Mouse (Mus musculus) midbrain, embryonic 14.5 days (tissue): ENCODE data around the gene Stk17b. TPM values are rescaled to one million over a fixed set of nuclear protein-coding genes. Genes with fewer than 3 reads are reported as not detected.

Experiments used
- ATAC-seq: fragments of 200-750 bp; cut with Nextera tagmentation; 2 replicates; pipeline ENCODE4 v1.8.0; 2017; ENCODE audit warnings: moderate number of reproducible peaks, moderate library complexity; ENCODE audit not compliant: low FRiP score, low TSS enrichment
- DNase-seq: peaks from one replicate; pipeline ENCODE4 v3.0.0-alpha.2; 2015
- H3K27ac ChIP-seq: fragments of 300-500 bp; sonication (generic); replicated peaks from 2 replicates; pipeline ENCODE4 v1.5.1; 2014; ENCODE audit warnings: mild to moderate bottlenecking, low read depth, low read length, moderate library complexity
- H3K27me3 ChIP-seq: fragments of 300-500 bp; sonication (generic); 2 replicates; pipeline ENCODE4 v1.6.1; 2014; ENCODE audit warnings: low read length, control low read depth, mixed read lengths; ENCODE audit not compliant: control insufficient read depth, insufficient read depth
- H3K36me3 ChIP-seq: fragments of 300-500 bp; sonication (generic); 2 replicates; pipeline ENCODE4 v1.6.1; 2014; ENCODE audit warnings: low read length, control low read depth; ENCODE audit not compliant: control insufficient read depth, insufficient read depth
- H3K4me1 ChIP-seq: fragments of 300-500 bp; sonication (generic); 2 replicates; pipeline ENCODE4 v1.6.1; 2014; ENCODE audit warnings: mild to moderate bottlenecking, antibody characterized with exemption, low read length, control low read depth; ENCODE audit not compliant: control insufficient read depth, insufficient read depth
- H3K4me2 ChIP-seq: fragments of 300-500 bp; sonication (generic); 2 replicates; pipeline ENCODE4 v1.6.1; 2014; ENCODE audit warnings: mild to moderate bottlenecking, low read length, moderate library complexity
- H3K4me3 ChIP-seq: fragments of 300-500 bp; sonication (generic); replicated peaks from 2 replicates; pipeline ENCODE4 v1.5.1; 2014; ENCODE audit warnings: low read depth, low read length
- H3K9ac ChIP-seq: fragments of 300-500 bp; sonication (generic); replicated peaks from 2 replicates; pipeline ENCODE4 v1.6.1; 2014; ENCODE audit warnings: mild to moderate bottlenecking, low read length, moderate library complexity
- H3K9me3 ChIP-seq: fragments of 300-500 bp; sonication (generic); 2 replicates; pipeline ENCODE4 v1.6.1; 2016; ENCODE audit warnings: low read length, control low read depth, mixed read lengths; ENCODE audit not compliant: control insufficient read depth
- WGBS: fragments of 180-500 bp; shearing (Covaris S2); extraction: QIAGEN DNeasy Blood & Tissue Kit; methylation state at CpG from one replicate; pipeline ENCODE4 v1.1.7; 2014; 5-methylcytosine and 5-hydroxymethylcytosine counted together
- polyA plus RNA-seq: library from polyadenylated mRNA; unstranded; fragments of >200 nt; fragmentation: Nextera tagmentation; extraction: Ambion mirVana; gene quantifications from 2 replicates; pipeline ENCODE4 v1.2.1, GENCODE M21; 2014

Stk17b gene
- polyA plus RNA-seq, 1 experiment from 2014 or later = 5.5 TPM

DNA sequence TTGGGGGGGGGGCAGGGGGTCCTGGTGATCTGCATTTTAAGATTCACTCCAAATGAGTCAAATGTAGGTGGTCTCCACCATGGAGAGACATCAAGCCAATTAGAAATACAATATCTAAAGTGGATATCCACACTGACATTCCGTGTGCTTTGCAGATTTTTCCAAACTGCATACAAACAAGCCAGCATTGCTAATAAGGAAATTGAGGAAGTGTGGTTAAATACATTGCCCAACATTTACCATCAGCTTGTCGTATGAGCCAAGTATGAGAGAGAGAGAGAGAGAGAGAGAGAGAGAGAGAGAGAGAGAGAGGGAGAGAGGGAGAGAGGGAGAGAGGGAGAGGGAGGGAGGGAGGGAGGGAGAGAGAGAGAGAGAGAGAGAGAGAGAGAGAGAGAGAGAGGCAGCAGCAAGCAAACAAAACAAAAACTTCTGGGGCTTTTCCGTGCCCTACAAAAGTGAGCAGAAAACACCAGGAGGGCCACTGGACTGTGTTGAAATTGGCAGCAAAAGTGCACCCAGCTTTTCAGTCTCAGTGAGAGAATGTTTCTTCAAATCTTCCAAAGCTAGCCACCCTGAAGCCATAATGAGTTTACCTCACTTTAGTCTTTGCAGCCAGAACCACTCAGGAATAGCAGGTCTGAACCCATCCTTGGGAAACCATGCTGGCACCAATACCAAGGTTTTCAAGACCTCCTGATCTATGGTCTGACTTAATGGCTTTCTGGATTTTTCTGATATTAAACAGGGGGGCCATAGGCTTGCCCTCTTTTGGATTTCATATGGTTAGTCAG lies 33.2 kb upstream of the Stk17b start:
- H3K4me2 ChIP-seq = no peak overlapping the region
- DNase-seq (no peak), ATAC-seq (no peak)
- H3K4me1 ChIP-seq = no peaks in the 10 kb centered on the region; the same call in 1 of the 2 replicates
- H3K9me3 ChIP-seq = no peaks in the 10 kb centered on the region
- no peak overlapping the region for H3K27ac ChIP-seq
- no peaks in the 10 kb centered on the region for H3K36me3 ChIP-seq
- H3K9ac ChIP-seq = no peak overlapping the region
- H3K4me3 ChIP-seq = no peak overlapping the region
- WGBS = 50% methylated on average over 3 of the region's 3 CpGs
- H3K27me3 ChIP-seq = no peaks in the 10 kb centered on the region

DNA sequence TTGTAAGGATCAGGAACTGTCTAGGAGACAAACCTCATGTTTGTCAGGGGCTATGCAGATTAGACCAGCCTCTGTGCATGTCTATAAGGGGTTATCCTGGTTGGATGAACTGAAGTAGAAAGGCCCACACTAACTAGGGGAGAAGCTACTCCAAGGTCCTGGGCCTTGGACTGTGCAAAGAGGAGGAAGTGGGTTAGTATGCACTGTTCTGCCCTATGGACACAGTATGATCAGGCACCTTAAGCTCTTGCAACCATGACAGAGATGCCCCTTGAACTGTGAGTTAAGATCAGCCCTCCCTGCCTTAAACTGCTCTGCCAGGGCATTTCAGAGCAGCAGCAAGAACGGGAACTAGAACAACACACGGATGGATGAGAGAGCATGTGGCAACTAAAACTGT lies 31.3 kb upstream of the Stk17b start:
- WGBS = 85% methylated on average over 2 of the region's 2 CpGs
- ATAC-seq (no peak), DNase-seq (no peak)
- Histone ChIP-seq H3K27me3 (no peaks in the 10 kb centered on the region), H3K9me3 (no peaks in the 10 kb centered on the region), H3K27ac (no peak overlapping the region), H3K4me2 (no peak overlapping the region), H3K4me1 (no peaks in the 10 kb centered on the region), H3K36me3 (no peaks in the 10 kb centered on the region), H3K9ac (no peak overlapping the region), H3K4me3 (no peak overlapping the region)

DNA sequence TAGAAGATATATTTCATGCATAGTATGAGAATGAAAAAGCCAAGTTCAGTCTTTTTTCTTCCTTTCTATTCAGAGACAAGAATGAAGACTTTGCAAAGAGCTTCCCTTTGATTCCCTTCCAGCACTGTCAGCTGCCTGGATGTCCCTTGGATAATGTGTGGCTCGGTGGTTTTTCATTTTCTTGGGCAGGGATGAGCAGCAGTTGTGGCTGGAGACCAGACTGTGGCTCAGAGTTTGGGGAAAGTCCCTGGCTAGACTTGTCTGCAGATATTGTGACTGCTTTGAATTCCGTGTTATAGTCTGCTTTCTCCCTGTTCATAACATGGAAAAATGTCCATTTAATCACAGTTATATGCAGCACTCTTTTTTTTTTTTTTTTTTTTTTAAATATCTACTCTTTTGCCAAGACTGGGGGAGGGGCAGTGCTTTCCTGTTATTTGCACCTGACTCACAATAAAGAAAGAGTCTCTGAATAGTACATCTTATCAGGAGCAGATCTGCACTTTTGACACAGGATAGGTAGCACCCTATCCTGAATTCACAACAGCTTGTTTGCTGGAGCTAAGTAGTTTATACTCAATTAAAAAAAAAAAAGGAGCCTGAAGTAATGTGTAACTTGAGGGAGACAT lies 29.2 kb upstream of the Stk17b start:
- Histone ChIP-seq H3K4me3 (no peak overlapping the region), H3K9ac (no peak overlapping the region), H3K4me2 (no peak overlapping the region), H3K36me3 (no peaks in the 10 kb centered on the region), H3K27me3 (no peaks in the 10 kb centered on the region), H3K4me1 (no peaks in the 10 kb centered on the region), H3K27ac (no peak overlapping the region), H3K9me3 (no peaks in the 10 kb centered on the region)
- DNase-seq (no peak), ATAC-seq (no peak)
- WGBS = 58% methylated on average over 2 of the region's 2 CpGs

GRCm38 (mm10) chr1:53811919-53812318 lies 26.9 kb upstream of the Stk17b start:
- Histone ChIP-seq H3K27me3 (no peaks in the 10 kb centered on the region), H3K4me3 (no peak overlapping the region), H3K36me3 (no peaks in the 10 kb centered on the region), H3K27ac (no peak overlapping the region), H3K9me3 (no peaks in the 10 kb centered on the region), H3K4me2 (no peak overlapping the region), H3K9ac (no peak overlapping the region), H3K4me1 (no peaks in the 10 kb centered on the region)
- no peak for ATAC-seq
- no peak for DNase-seq
- WGBS = 83% methylated on average over 4 of the region's 4 CpGs

- no peaks in the 10 kb centered on the region for H3K27me3 ChIP-seq
- WGBS = 85% methylated on average over 2 of the region's 2 CpGs
- ATAC-seq (no peak), DNase-seq (no peak)
- no peaks in the 10 kb centered on the region for H3K4me1 ChIP-seq
- H3K4me2 ChIP-seq = no peak overlapping the region
- no peaks in the 10 kb centered on the region for H3K9me3 ChIP-seq
- H3K36me3 ChIP-seq = no peaks in the 10 kb centered on the region
- H3K27ac ChIP-seq = no peak overlapping the region
- no peak overlapping the region for H3K9ac ChIP-seq
- no peak overlapping the region for H3K4me3 ChIP-seq
Measured at GRCm38 (mm10) chr1:53808229-53808628, 23.2 kb upstream of the Stk17b start.

DNA sequence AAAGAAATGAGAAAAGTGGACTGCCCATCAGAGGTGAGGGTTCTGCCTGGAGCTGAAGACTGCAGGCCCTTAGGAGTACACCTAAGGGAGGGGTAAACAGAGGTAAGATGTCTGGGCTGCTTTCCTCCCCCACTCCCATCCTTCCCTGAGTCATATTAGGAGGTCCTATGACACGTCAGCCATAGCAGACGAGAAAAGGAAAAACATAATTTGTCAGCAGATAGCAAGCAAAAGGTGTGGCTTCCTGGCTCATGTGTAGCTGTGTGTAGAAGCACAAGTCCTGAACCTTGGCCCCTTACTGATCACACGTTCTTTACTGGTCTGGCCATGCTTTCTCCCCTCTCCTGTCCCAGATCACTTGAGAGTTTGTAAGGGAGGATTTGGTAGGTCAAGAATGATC lies 12.8 kb upstream of the Stk17b start:
- H3K4me3 ChIP-seq = no peak overlapping the region
- ATAC-seq = no peak
- H3K9ac ChIP-seq = no peak overlapping the region
- no peaks in the 10 kb centered on the region for H3K9me3 ChIP-seq
- 88% methylated on average over 3 of the region's 3 CpGs for whole genome bisulfite sequencing
- no peaks in the 10 kb centered on the region for H3K27me3 ChIP-seq
- no peak for DNase-seq
- no peak overlapping the region for H3K27ac ChIP-seq
- H3K4me2 ChIP-seq = no peak overlapping the region
- no peaks in the 10 kb centered on the region for H3K36me3 ChIP-seq
- H3K4me1 ChIP-seq = no peaks in the 10 kb centered on the region

DNA sequence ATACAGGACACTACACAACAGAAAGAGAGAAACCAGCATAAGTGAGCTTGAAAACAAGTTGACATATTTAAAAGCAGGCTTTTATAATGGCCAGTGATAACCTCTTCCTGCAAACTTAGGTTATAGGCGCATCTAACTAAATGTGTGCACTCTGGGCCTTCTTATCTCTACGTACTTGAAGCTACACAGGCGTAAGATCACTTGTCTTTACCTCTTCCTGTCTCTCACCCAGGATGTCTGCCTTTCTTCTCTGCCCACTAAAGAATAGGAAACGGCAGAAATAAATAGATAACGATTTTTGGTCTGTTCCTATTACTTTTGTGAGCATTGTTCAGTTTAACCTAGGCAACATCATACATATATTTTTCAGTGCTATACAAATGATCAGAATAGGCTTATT lies 12.1 kb upstream of the Stk17b start:
- DNase-seq = no peak
- Histone ChIP-seq H3K9me3 (no peaks in the 10 kb centered on the region), H3K27ac (no peak overlapping the region), H3K4me3 (no peak overlapping the region), H3K36me3 (no peaks in the 10 kb centered on the region), H3K4me1 (no peaks in the 10 kb centered on the region), H3K27me3 (no peaks in the 10 kb centered on the region), H3K4me2 (no peak overlapping the region), H3K9ac (no peak overlapping the region)
- 90% methylated on average over 5 of the region's 5 CpGs for WGBS
- ATAC-seq = no peak

- Histone ChIP-seq H3K27ac (no peak overlapping the region), H3K36me3 (no peaks in the 10 kb centered on the region), H3K9me3 (no peaks in the 10 kb centered on the region), H3K4me1 (no peaks in the 10 kb centered on the region), H3K9ac (no peak overlapping the region), H3K27me3 (no peaks in the 10 kb centered on the region), H3K4me3 (no peak overlapping the region), H3K4me2 (no peak overlapping the region)
- DNase-seq (no peak), ATAC-seq (no peak)
- 95% methylated on average over 6 of the region's 6 CpGs for WGBS
Measured at GRCm38 (mm10) chr1:53796271-53796670, 11.2 kb upstream of the Stk17b start.

DNA sequence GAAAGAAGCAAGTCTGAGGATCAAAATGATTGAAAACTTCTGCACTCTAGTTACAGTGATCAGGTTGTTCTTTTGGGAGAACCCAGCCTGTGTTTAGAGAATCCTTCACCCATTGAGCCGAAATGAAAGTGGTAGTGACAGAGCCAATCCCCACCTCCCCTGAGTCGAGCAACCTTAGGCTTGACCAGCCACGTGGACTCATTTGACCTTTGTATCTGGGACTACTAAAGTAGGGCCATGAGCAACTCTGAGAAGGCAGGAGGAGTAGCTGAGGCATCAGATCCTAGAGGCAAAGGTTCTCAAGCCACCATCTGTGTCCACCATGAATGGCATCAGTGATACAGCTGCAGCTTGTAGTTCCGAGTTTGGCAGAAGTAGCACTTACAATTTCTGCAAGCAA lies 10.6 kb upstream of the Stk17b start:
- Histone ChIP-seq H3K36me3 (no peaks in the 10 kb centered on the region), H3K27me3 (no peaks in the 10 kb centered on the region), H3K27ac (no peak overlapping the region), H3K4me3 (no peak overlapping the region), H3K4me2 (no peak overlapping the region), H3K9me3 (no peaks in the 10 kb centered on the region), H3K9ac (no peak overlapping the region), H3K4me1 (no peaks in the 10 kb centered on the region)
- DNase-seq = no peak
- WGBS = 84% methylated on average over 4 of the region's 4 CpGs
- ATAC-seq = no peak
